Mouse (Mus musculus) heart, adult 2 months (tissue): Measurements from ENCODE around the gene Sod3. TPM values are rescaled to one million over a fixed set of nuclear protein-coding genes. Genes with fewer than 3 reads are reported as not detected.
A peak's percentile ranks its signal among the peaks of the same experiment; 100 is the strongest.

ENCODE experiments used
- DNase-seq, 2 experiments: peaks; one replicate each; pipeline ENCODE4 v3.0.0; 2021
- H3K27ac ChIP-seq: fragments of 200-600 bp; 2 replicates; pipeline ENCODE4 v1.8.1; 2022
- H3K27me3 ChIP-seq: fragments of 200-500 bp; 2 replicates; pipeline ENCODE4 v1.6.1; 2012; ENCODE audit warnings: mild to moderate bottlenecking, low read length, inconsistent platforms, mixed read lengths; ENCODE audit not compliant: control insufficient read depth, insufficient read depth
- H3K36me3 ChIP-seq: fragments of 200-500 bp; 2 replicates; pipeline ENCODE4 v1.6.1; 2012; ENCODE audit warnings: low read length, inconsistent platforms; ENCODE audit not compliant: control insufficient read depth, insufficient read depth
- H3K4me1 ChIP-seq: fragments of 200-500 bp; 2 replicates; pipeline ENCODE4 v1.6.1; 2011; ENCODE audit warnings: low read length; ENCODE audit not compliant: control insufficient read depth, insufficient read depth
- H3K4me3 ChIP-seq: fragments of 200-600 bp; 2 replicates; pipeline ENCODE4 v1.8.1; 2022
- H3K79me2 ChIP-seq: fragments of 200-500 bp; replicated peaks from 2 replicates; pipeline ENCODE4 v1.6.1; 2012; ENCODE audit warnings: mild to moderate bottlenecking, inconsistent platforms, low read length, moderate library complexity, mixed read lengths; ENCODE audit not compliant: control insufficient read depth, insufficient read depth
- H3K9ac ChIP-seq: fragments of 200-500 bp; 2 replicates; pipeline ENCODE4 v1.6.1; 2012; ENCODE audit warnings: low read depth, mild to moderate bottlenecking, control low read depth, inconsistent platforms, low read length, mixed read lengths
- CTCF ChIP-seq: fragments of 200-600 bp; IDR thresholded peaks from 2 replicates; pipeline ENCODE4 v1.8.1; 2022; ENCODE audit warnings: antibody characterized with exemption, mild to moderate bottlenecking, moderate library complexity
- EP300 ChIP-seq: fragments of 200-500 bp; IDR thresholded peaks from 2 replicates; pipeline ENCODE4 v1.6.1; 2011; ENCODE audit warnings: low read depth, low read length, control low read depth; ENCODE audit not compliant: insufficient read depth
- POLR2A ChIP-seq: fragments of 200-500 bp; IDR thresholded peaks from 2 replicates; pipeline ENCODE4 v1.6.1; 2011; ENCODE audit warnings: mild to moderate bottlenecking, low read depth, low read length, control low read depth; ENCODE audit not compliant: insufficient read depth
- WGBS: fragments of 180-500 bp; shearing (Covaris S2); methylation state at CpG from one replicate; pipeline ENCODE4 v1.1.7; 2018; 5-methylcytosine and 5-hydroxymethylcytosine counted together
- intact Hi-C: fragments of 180-260 bp; cut with DNase I; formaldehyde crosslinking; loops from one replicate; pipeline ENCODE4 v1.15.1; 2025
- polyA plus RNA-seq: library from polyadenylated mRNA; depleted of rRNA; stranded (reverse); fragments of >200 nt; gene quantifications from 2 replicates; pipeline ENCODE4 v1.2.3, GENCODE M21; 2012
- total RNA-seq, 2 experiments: library from RNA; stranded (reverse); gene quantifications; 2 replicates each; pipeline ENCODE4 v1.2.3; 2021

The Sod3 gene
- total and polyA plus RNA-seq, 3 experiments = 14.8 to 42.8 (median 15.1) TPM

GRCm38 (mm10) chr5:52366661-52367060 lies 3.1 kb downstream of the Sod3 start:
- H3K79me2 ChIP-seq = no peaks in the 10 kb centered on the region
- TF ChIP-seq POLR2A = no peak
- no peak for TF ChIP-seq CTCF
- no peak for TF ChIP-seq EP300
- intact Hi-C loops = no loop called here

GRCm38 (mm10) chr5:52367866-52368840 lies 4.6 kb downstream of the Sod3 start:
- intact Hi-C loops = no loop called here
- no peak overlapping the region for H3K27ac ChIP-seq
- H3K4me3 ChIP-seq = peak overlapping the region; percentile 22
- no peaks in the 10 kb centered on the region for H3K27me3 ChIP-seq
- TF ChIP-seq EP300 (no peak), CTCF (no peak), POLR2A (no peak)
- H3K36me3 ChIP-seq = no peaks in the 10 kb centered on the region
- DNase-seq = peak; percentile 40 to 51
- peaks cover under 1% of the 10 kb centered on the region for H3K4me1 ChIP-seq
- H3K9ac ChIP-seq = peak overlapping the region; percentile 11; the same call in 1 of the 2 replicates
- no peaks in the 10 kb centered on the region for H3K79me2 ChIP-seq
- 48% methylated on average over 63 of the region's 63 CpGs for WGBS

More at GRCm38 (mm10) chr5:52366661-52367060, 3.1 kb downstream of the Sod3 start:
- no peaks in the 10 kb centered on the region for H3K36me3 ChIP-seq
- WGBS = 59% methylated on average over 2 of the region's 2 CpGs
- H3K27me3 ChIP-seq = no peaks in the 10 kb centered on the region
- peaks cover 2% of the 10 kb centered on the region for H3K4me1 ChIP-seq
- no peak overlapping the region for H3K9ac ChIP-seq
- H3K27ac ChIP-seq = no peak overlapping the region
- no peak overlapping the region for H3K4me3 ChIP-seq
- no peak for DNase-seq

- no peaks in the 10 kb centered on the region for H3K27me3 ChIP-seq
- intact Hi-C loops = no loop called here
- H3K4me1 ChIP-seq = no peaks in the 10 kb centered on the region
- no peak overlapping the region for H3K4me3 ChIP-seq
- TF ChIP-seq CTCF (no peak), POLR2A (no peak), EP300 (no peak)
- no peaks in the 10 kb centered on the region for H3K36me3 ChIP-seq
- H3K27ac ChIP-seq = no peak overlapping the region
- H3K79me2 ChIP-seq = no peaks in the 10 kb centered on the region
- WGBS = 88% methylated on average over 6 of the region's 6 CpGs
- no peak overlapping the region for H3K9ac ChIP-seq
- DNase-seq = no peak
These were observed 7.3 kb downstream of the Sod3 start for GRCm38 (mm10) chr5:52370901-52371300.

- DNase-seq = no peak
- H3K36me3 ChIP-seq = no peaks in the 10 kb centered on the region
- no peaks in the 10 kb centered on the region for H3K79me2 ChIP-seq
- intact Hi-C loops = no loop called here
- H3K4me3 ChIP-seq = no peak overlapping the region
- H3K27me3 ChIP-seq = no peaks in the 10 kb centered on the region
- H3K9ac ChIP-seq = no peak overlapping the region
- H3K27ac ChIP-seq = no peak overlapping the region
- H3K4me1 ChIP-seq = no peaks in the 10 kb centered on the region
- WGBS = 89% methylated on average over 9 of the region's 9 CpGs
- TF ChIP-seq POLR2A = no peak
- TF ChIP-seq EP300 = no peak
- no peak for TF ChIP-seq CTCF
These were observed 12.3 kb downstream of the Sod3 start for GRCm38 (mm10) chr5:52375847-52376246.

- H3K27ac ChIP-seq = no peak overlapping the region
These were observed 19.2 kb downstream of the Sod3 start for GRCm38 (mm10) chr5:52382837-52383236.

GRCm38 (mm10) chr5:52383748-52384147 lies 20.2 kb downstream of the Sod3 start:
- no peak overlapping the region for H3K4me3 ChIP-seq
- TF ChIP-seq EP300 (no peak), POLR2A (no peak)
- no peaks in the 10 kb centered on the region for H3K4me1 ChIP-seq
- intact Hi-C loops = no loop called here
- no peak overlapping the region for H3K9ac ChIP-seq
- no peaks in the 10 kb centered on the region for H3K27me3 ChIP-seq
- no peaks in the 10 kb centered on the region for H3K79me2 ChIP-seq
- H3K27ac ChIP-seq = no peak overlapping the region
- DNase-seq = no peak
- 87% methylated on average over 5 of the region's 5 CpGs for WGBS
- no peaks in the 10 kb centered on the region for H3K36me3 ChIP-seq

More at GRCm38 (mm10) chr5:52382837-52383236, 19.2 kb downstream of the Sod3 start:
- Histone ChIP-seq H3K4me3 (no peak overlapping the region), H3K4me1 (no peaks in the 10 kb centered on the region), H3K9ac (no peak overlapping the region), H3K79me2 (no peaks in the 10 kb centered on the region), H3K36me3 (no peaks in the 10 kb centered on the region), H3K27me3 (no peaks in the 10 kb centered on the region)
- intact Hi-C loops = no loop called here
- DNase-seq = no peak
- no peak for TF ChIP-seq CTCF
- TF ChIP-seq POLR2A = no peak
- no peak for TF ChIP-seq EP300
- 85% methylated on average over 8 of the region's 8 CpGs for WGBS
